Comparison of ENCODE assay signal across 8 mouse cellular contexts in genomic region chr6:53032730-53033484, GRCm38 (mm10). TPM values are rescaled to one million over a fixed set of nuclear protein-coding genes. Genes with fewer than 3 reads are reported as not detected.
A peak's percentile ranks its signal among the peaks of the same experiment; 100 is the strongest.
DNase-seq lines count a peak whose midpoint lies in the region; ATAC-seq lines count a peak whose summit lies in the region.

No protein-coding gene starts in this region.

- no peak overlapping the region for H3K27ac ChIP-seq in hindbrain, embryonic 12.5 days

- peak; percentile 33 for DNase-seq in kidney, postnatal 10 days
- no peak for DNase-seq in kidney, adult 11 months
- DNase-seq in CD4-positive, CD25-positive, alpha-beta regulatory T cell, adult 2 months (ENCODE audit: low read depth, low spot score): peak; percentile 62
- no peak for DNase-seq in ovary, postnatal 10 days (ENCODE audit: low spot score)
- no peak for DNase-seq in urinary bladder, postnatal 4 days (ENCODE audit: low spot score in 2 of 2)

- no peaks in the 10 kb centered on the region for H3K36me3 ChIP-seq in hindbrain, embryonic 12.5 days

- H3K9me3 ChIP-seq in hindbrain, embryonic 12.5 days (replicated peaks): no peaks in the 10 kb centered on the region

- H3K9ac ChIP-seq in hindbrain, embryonic 12.5 days: no peak overlapping the region

- no peak overlapping the region for H3K4me2 ChIP-seq in hindbrain, embryonic 12.5 days (replicated peaks)

- ATAC-seq in activated CD4-positive, CD25-positive, alpha-beta regulatory T cell, adult 4 months: peak; percentile 52
- ATAC-seq in inflammation-experienced regulatory T-cells, adult 6 months: peak; percentile 32
- ATAC-seq in hindbrain, embryonic 12.5 days (ENCODE audit: low FRiP score): no peak

- peaks cover 3% of the 10 kb centered on the region; the same call in 1 of the 2 replicates for H3K4me1 ChIP-seq in hindbrain, embryonic 12.5 days

- H3K27me3 ChIP-seq in hindbrain, embryonic 12.5 days: no peaks in the 10 kb centered on the region

- H3K4me3 ChIP-seq in hindbrain, embryonic 12.5 days: no peak overlapping the region

- WGBS in hindbrain, embryonic 12.5 days: 68% methylated on average over 4 of the region's 4 CpGs

RNA-seq across cellular contexts. Expression of gene Jazf1, which starts 35.5 kb away (rescaled TPM):
- polyA plus RNA-seq in activated CD4-positive, CD25-positive, alpha-beta regulatory T cell, adult 4 months (2017; shearing (Covaris generic)): 1 to 10 TPM; 7.7 to 8.3 TPM
- 10 to 100 TPM in 2 of 3 experiments, 1 to 10 TPM in 1; 9.9 to 15.3 (median 11.0) TPM for polyA plus RNA-seq in inflammation-experienced regulatory T-cells, adult 6 months (2017; shearing (Covaris generic))
- polyA plus RNA-seq in hindbrain, embryonic 12.5 days (2016; fragmentation: Nextera tagmentation; extraction: Ambion mirVana): 15.6 and 15.8 TPM in 2 replicates

Comparison
In these comparisons a context has a peak if more than half of its experiments do, and no peak if none do; other contexts are left out.
1. DNase-seq: peak in kidney, postnatal 10 days (single experiment) and CD4-positive, CD25-positive, alpha-beta regulatory T cell, adult 2 months (single experiment); none in kidney, adult 11 months (single experiment), ovary, postnatal 10 days (single experiment) and urinary bladder, postnatal 4 days (0 of 2).